Mouse (Mus musculus) ES-Bruce4 (cell line): ENCODE results near the gene Calm5. TPM values are rescaled to one million over a fixed set of nuclear protein-coding genes. Genes with fewer than 3 reads are reported as not detected.

ENCODE experiments used
- H3K27ac ChIP-seq: 2 replicates; pipeline ENCODE4 v1.5.1; 2012; ENCODE audit warnings: low read length, inconsistent platforms; ENCODE audit not compliant: insufficient read depth
- H3K27me3 ChIP-seq: 2 replicates; pipeline ENCODE4 v1.6.1; 2012; ENCODE audit warnings: mild to moderate bottlenecking, low read length, inconsistent platforms; ENCODE audit not compliant: control insufficient read depth, poor library complexity, insufficient read depth, severe bottlenecking
- H3K36me3 ChIP-seq: 2 replicates; pipeline ENCODE4 v1.6.1; 2012; ENCODE audit warnings: inconsistent platforms, mild to moderate bottlenecking, low read length, moderate library complexity; ENCODE audit not compliant: control insufficient read depth, poor library complexity, insufficient read depth, severe bottlenecking
- H3K4me1 ChIP-seq: one replicate; pipeline ENCODE4 v1.8.1; 2011; ENCODE audit warnings: low read length; ENCODE audit not compliant: control insufficient read depth, insufficient read depth
- H3K4me3 ChIP-seq: 2 replicates; pipeline ENCODE4 v1.5.1; 2011; ENCODE audit warnings: low read depth, mild to moderate bottlenecking, low read length
- H3K9ac ChIP-seq: 2 replicates; pipeline ENCODE4 v1.6.1; 2012; ENCODE audit warnings: low read depth, mild to moderate bottlenecking, inconsistent platforms; ENCODE audit not compliant: poor library complexity, severe bottlenecking
- H3K9me3 ChIP-seq: replicated peaks from 2 replicates; pipeline ENCODE4 v1.6.1; 2012; ENCODE audit warnings: mild to moderate bottlenecking, low read length, inconsistent platforms; ENCODE audit not compliant: control insufficient read depth, poor library complexity, insufficient read depth, severe bottlenecking
- CTCF ChIP-seq: IDR thresholded peaks from one replicate; pipeline ENCODE4 v1.8.1; 2011; ENCODE audit warnings: low read depth, low read length
- EP300 ChIP-seq: IDR thresholded peaks from 2 replicates; pipeline ENCODE4 v1.6.1; 2011; ENCODE audit warnings: low read depth, low read length; ENCODE audit not compliant: insufficient read depth
- POLR2A ChIP-seq: IDR thresholded peaks from one replicate; pipeline ENCODE4 v1.8.1; 2011; ENCODE audit warnings: low read length; ENCODE audit not compliant: insufficient read depth
- polyA plus RNA-seq: library from polyadenylated mRNA; stranded (reverse); fragments of >200 nt; gene quantifications from 2 replicates; pipeline ENCODE4 v1.2.4, GENCODE M21; 2011; ENCODE audit warnings: low read depth; ENCODE audit not compliant: missing spikeins, insufficient read depth, insufficient read length

Gene Calm5
- polyA plus RNA-seq, 1 experiment = not detected

DNA sequence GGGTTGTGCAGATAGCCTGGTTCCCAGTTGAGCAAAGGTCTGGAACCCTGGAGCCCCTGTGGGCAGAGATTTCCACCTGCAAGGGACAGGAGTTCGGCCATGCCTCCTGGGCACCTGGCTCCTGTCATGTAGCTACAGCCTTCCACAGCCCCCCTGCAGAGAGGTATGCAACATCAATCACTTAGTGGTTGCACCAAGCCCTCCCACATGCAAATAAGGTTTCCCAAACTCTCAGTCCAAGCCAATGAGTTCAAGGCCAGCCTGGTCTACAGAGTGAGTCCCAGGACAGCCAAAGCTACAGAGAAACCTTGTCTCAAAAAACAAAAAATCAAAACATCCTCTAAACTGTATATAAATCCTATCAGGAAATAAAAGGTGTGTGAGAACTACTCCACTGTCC, 3.6 kb upstream of the Calm5 start:
- no peak for TF ChIP-seq EP300
- TF ChIP-seq POLR2A = no peak
- no peak for TF ChIP-seq CTCF
- H3K36me3 ChIP-seq = no peaks in the 10 kb centered on the region
- H3K9me3 ChIP-seq = no peaks in the 10 kb centered on the region
- no peaks in the 10 kb centered on the region for H3K27me3 ChIP-seq
- no peak overlapping the region for H3K27ac ChIP-seq
- no peaks in the 10 kb centered on the region for H3K4me1 ChIP-seq
- no peak overlapping the region for H3K4me3 ChIP-seq
- H3K9ac ChIP-seq = no peak overlapping the region

DNA sequence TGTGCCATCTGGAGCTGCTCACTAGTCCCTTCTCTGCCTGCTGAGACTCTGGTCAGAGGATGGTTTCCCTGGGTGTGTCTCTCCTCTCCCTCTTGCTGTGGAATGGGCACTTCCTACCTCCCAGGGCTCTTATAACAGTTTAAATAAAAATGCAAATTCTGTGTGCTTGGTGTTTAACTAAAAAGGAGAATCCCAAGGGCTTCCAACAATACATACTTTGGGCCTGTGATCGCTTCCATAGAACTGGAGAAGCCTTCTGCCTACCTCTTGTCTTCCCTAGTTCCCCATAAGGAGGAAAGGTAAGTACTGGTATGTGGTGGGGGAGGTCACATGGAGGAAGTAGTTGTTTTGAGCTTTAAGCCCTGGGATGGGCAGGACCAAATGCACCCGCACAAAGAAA, 883 bp downstream of the Calm5 start:
- H3K36me3 ChIP-seq = no peaks in the 10 kb centered on the region
- TF ChIP-seq POLR2A = no peak
- TF ChIP-seq EP300 = no peak
- TF ChIP-seq CTCF = no peak
- H3K27me3 ChIP-seq = no peaks in the 10 kb centered on the region
- no peaks in the 10 kb centered on the region for H3K4me1 ChIP-seq
- no peaks in the 10 kb centered on the region for H3K9me3 ChIP-seq
- no peak overlapping the region for H3K9ac ChIP-seq
- H3K4me3 ChIP-seq = no peak overlapping the region
- no peak overlapping the region for H3K27ac ChIP-seq

DNA sequence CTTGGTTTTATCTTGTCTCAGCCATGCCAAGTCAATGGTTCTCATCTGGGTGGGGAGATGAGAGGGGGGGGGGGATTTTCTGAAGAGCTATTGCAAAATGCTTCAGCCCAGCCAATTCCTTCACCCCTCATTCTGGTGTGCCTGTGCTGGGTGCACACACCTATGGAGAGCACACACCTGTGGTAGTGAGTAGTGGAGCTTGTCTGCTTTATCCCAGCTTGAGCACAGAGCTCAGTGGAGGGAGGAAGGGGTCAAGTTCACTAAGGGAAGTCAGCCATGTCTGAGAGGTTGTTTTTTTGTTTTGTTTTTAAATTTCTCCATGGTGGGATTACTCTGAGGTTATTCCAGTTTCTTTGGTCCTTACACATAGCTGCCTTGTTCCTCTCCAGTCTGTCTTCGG, 2.3 kb downstream of the Calm5 start:
- Histone ChIP-seq H3K36me3 (no peaks in the 10 kb centered on the region), H3K4me1 (no peaks in the 10 kb centered on the region), H3K27ac (no peak overlapping the region), H3K9ac (no peak overlapping the region), H3K4me3 (no peak overlapping the region), H3K27me3 (no peaks in the 10 kb centered on the region), H3K9me3 (no peaks in the 10 kb centered on the region)
- TF ChIP-seq POLR2A (no peak), EP300 (no peak), CTCF (no peak)

DNA sequence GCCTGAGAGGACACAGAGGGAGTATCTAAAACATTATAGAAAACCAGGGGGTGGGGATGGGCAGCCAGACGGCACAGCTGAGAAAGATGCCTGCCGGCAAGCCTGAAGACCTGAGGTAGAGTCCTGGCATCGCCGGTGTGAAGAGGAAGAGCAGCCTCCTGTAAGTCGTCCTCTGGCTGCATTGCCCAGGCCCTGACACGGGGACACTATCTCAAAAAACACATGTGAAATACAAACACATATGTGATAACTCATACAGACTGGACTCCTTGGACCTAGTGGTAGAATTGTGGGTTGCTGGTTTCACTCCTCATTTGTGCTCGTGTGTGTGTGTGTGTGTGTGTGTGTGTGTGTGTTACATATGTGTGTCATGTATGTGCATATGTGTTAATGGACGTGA, 7.3 kb downstream of the Calm5 start:
- H3K9ac ChIP-seq = no peak overlapping the region
- H3K36me3 ChIP-seq = no peaks in the 10 kb centered on the region
- no peak overlapping the region for H3K27ac ChIP-seq
- no peaks in the 10 kb centered on the region for H3K4me1 ChIP-seq
- no peak overlapping the region for H3K4me3 ChIP-seq
- TF ChIP-seq CTCF (no peak), POLR2A (no peak), EP300 (no peak)
- no peaks in the 10 kb centered on the region for H3K9me3 ChIP-seq
- H3K27me3 ChIP-seq = no peaks in the 10 kb centered on the region

DNA sequence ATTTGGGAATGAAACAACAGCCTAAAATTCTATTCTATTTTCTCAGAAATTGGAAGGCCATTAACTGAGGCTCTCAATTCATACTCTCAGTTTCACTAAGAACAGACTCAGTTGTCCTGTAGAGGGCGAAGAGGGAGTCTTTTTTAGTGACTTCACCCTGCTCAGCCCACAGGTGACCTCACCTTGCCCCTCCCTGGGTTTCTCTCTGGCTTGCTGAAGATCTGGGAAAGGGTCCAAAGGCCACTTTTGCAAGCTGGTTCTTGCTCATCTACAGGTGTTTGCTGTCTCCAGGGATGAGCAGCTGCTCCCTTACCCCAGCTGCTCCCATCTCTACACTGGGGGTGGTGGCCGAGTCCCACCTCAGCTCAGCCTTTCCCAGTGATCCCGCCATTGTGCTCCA, 8.4 kb downstream of the Calm5 start:
- H3K4me1 ChIP-seq = no peaks in the 10 kb centered on the region
- no peaks in the 10 kb centered on the region for H3K36me3 ChIP-seq
- H3K4me3 ChIP-seq = no peak overlapping the region
- H3K9me3 ChIP-seq = no peaks in the 10 kb centered on the region
- H3K27ac ChIP-seq = no peak overlapping the region
- no peaks in the 10 kb centered on the region for H3K27me3 ChIP-seq
- TF ChIP-seq CTCF = no peak
- no peak for TF ChIP-seq POLR2A
- TF ChIP-seq EP300 = no peak
- no peak overlapping the region for H3K9ac ChIP-seq

DNA sequence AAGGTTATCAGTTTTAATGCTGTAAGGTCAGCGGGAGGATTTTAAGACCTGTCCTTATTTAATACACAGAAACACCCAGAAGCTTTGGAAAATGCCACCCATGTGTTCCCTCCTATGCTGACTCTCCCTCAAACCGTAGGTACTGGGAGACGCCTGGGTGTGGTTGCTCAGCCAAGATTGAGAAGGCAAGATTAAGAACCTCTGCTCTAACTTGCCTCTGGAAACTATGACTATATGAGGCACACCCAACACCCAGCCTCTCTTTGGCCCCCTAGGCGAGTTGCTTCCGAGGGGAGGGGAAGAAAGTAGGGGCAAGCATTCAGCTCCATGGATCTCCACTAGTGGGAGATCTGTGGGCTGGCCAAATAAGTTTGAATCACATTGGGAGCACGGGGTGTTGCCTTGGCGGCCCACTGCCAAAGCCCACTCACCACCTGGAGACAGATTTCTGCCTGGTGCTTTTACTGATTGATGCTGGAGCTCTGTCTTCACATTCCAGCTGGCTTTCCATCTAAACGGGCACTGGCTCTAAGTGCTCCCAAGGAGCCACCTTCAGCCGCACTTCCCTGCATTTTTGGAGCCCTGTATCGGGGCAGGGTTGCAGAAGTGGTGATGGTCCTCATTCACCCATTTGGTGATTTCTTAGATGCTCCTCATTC, 9.1 kb downstream of the Calm5 start:
- Histone ChIP-seq H3K9me3 (no peaks in the 10 kb centered on the region), H3K27me3 (no peaks in the 10 kb centered on the region), H3K36me3 (no peaks in the 10 kb centered on the region), H3K9ac (no peak overlapping the region), H3K4me3 (no peak overlapping the region), H3K27ac (no peak overlapping the region), H3K4me1 (no peaks in the 10 kb centered on the region)
- TF ChIP-seq POLR2A = no peak
- no peak for TF ChIP-seq EP300
- no peak for TF ChIP-seq CTCF
